Mouse (Mus musculus) C2C12 (cell line): ENCODE results near the gene Nkiras2. TPM values are rescaled to one million over a fixed set of nuclear protein-coding genes. Genes with fewer than 3 reads are reported as not detected.
"Not testable (repeated sequence)": the region's sequence is repeated elsewhere in the genome, so short reads cannot be mapped to it uniquely, and the experiment has no call there.

Experiments
- H3K27me3 ChIP-seq: one replicate; pipeline ENCODE4 v1.6.1; 2011; ENCODE audit not compliant: control insufficient read depth, insufficient read depth, insufficient read length
- H3K36me3 ChIP-seq: one replicate; pipeline ENCODE4 v1.6.1; 2011; ENCODE audit not compliant: control insufficient read depth, insufficient read depth
- H3K4me3 ChIP-seq: one replicate; pipeline ENCODE4 v1.5.1; 2011; ENCODE audit warnings: mild to moderate bottlenecking, control low read depth; ENCODE audit not compliant: poor library complexity, insufficient read depth, severe bottlenecking
- H3K79me2 ChIP-seq: one replicate; pipeline ENCODE4 v1.6.1; 2011; ENCODE audit not compliant: control insufficient read depth, insufficient read depth
- H3K79me3 ChIP-seq: one replicate; pipeline ENCODE4 v1.6.1; 2011; ENCODE audit warnings: low read depth, control low read depth
- H3ac ChIP-seq: one replicate; pipeline ENCODE3; 2011; ENCODE audit warnings: low read depth; ENCODE audit not compliant: control insufficient read depth, insufficient read length
- CEBPB ChIP-seq: IDR thresholded peaks from one replicate; pipeline ENCODE4 v1.6.1; 2011; ENCODE audit warnings: low read depth, mild to moderate bottlenecking, control low read depth, moderate library complexity
- CTCF ChIP-seq: IDR thresholded peaks from one replicate; pipeline ENCODE4 v1.5.1; 2011; ENCODE audit not compliant: control insufficient read depth, insufficient read depth, insufficient read length
- FOSL1 ChIP-seq: IDR thresholded peaks from one replicate; pipeline ENCODE4 v1.8.0; 2011; ENCODE audit warnings: mild to moderate bottlenecking, low read length; ENCODE audit not compliant: poor library complexity, insufficient read depth, severe bottlenecking
- MAX ChIP-seq: IDR thresholded peaks from one replicate; pipeline ENCODE4 v1.6.1; 2011; ENCODE audit warnings: mild to moderate bottlenecking, control low read depth
- MYOD1 ChIP-seq: IDR thresholded peaks from one replicate; pipeline ENCODE4 v1.6.1; 2011; ENCODE audit warnings: low read depth; ENCODE audit not compliant: control insufficient read depth, insufficient read length
- MYOG ChIP-seq: IDR thresholded peaks from one replicate; pipeline ENCODE4 v1.6.1; 2011; ENCODE audit not compliant: control insufficient read depth, insufficient read length; ENCODE audit errors: extremely low read depth
- USF1 ChIP-seq: IDR thresholded peaks from one replicate; pipeline ENCODE4 v1.6.1; 2011; ENCODE audit warnings: low read depth, mild to moderate bottlenecking, control low read depth, moderate library complexity
- polyA plus RNA-seq: library from polyadenylated mRNA; unstranded; fragments of >200 nt; fragmentation: generic; extraction: Trizol; gene quantifications from one replicate; pipeline ENCODE4 v1.2.1, GENCODE M21; 2012; ENCODE audit warnings: missing spikeins

The Nkiras2 gene
- polyA plus RNA-seq, 1 experiment, result 36.1 TPM

GRCm38 (mm10) chr11:100609997-100610680 is 8.9 kb upstream of the Nkiras2 start:
- H3ac ChIP-seq, result no peak overlapping the region
- H3K79me3 ChIP-seq, result peaks cover 96% of the 10 kb centered on the region
- no peak overlapping the region for H3K4me3 ChIP-seq
- no peaks in the 10 kb centered on the region for H3K27me3 ChIP-seq
- TF ChIP-seq FOSL1 (no peak), MAX (no peak)
- H3K36me3 ChIP-seq, result peaks cover 50% of the 10 kb centered on the region
- peaks cover 100% of the 10 kb centered on the region for H3K79me2 ChIP-seq

- peaks cover 100% of the 10 kb centered on the region for H3K79me2 ChIP-seq
- TF ChIP-seq MAX, result no peak
- no peak for TF ChIP-seq CTCF
- TF ChIP-seq MYOG, result no peak
- TF ChIP-seq USF1, result no peak
- TF ChIP-seq CEBPB, result no peak
- TF ChIP-seq FOSL1, result no peak
- no peak for TF ChIP-seq MYOD1
- no peak overlapping the region for H3ac ChIP-seq
- H3K36me3 ChIP-seq, result peaks cover 56% of the 10 kb centered on the region
- no peak overlapping the region for H3K4me3 ChIP-seq
- peaks cover 97% of the 10 kb centered on the region for H3K79me3 ChIP-seq
- H3K27me3 ChIP-seq, result no peaks in the 10 kb centered on the region
Observed at GRCm38 (mm10) chr11:100611627-100612026, 7.4 kb upstream of the Nkiras2 start.

- Histone ChIP-seq H3K79me2 (peaks cover 100% of the 10 kb centered on the region), H3K36me3 (peaks cover 47% of the 10 kb centered on the region), H3K4me3 (no peak overlapping the region), H3K27me3 (no peaks in the 10 kb centered on the region), H3K79me3 (peaks cover 98% of the 10 kb centered on the region), H3ac (no peak overlapping the region)
- TF ChIP-seq USF1 (no peak), FOSL1 (no peak), MAX (no peak), MYOD1 (no peak), CEBPB (no peak), CTCF (no peak), MYOG (no peak)
Observed at GRCm38 (mm10) chr11:100613241-100613640, 5.8 kb upstream of the Nkiras2 start.

- TF ChIP-seq MAX (no peak), CTCF (no peak), MYOG (no peak), FOSL1 (no peak), MYOD1 (no peak), CEBPB (no peak), USF1 (no peak)
- peaks cover 77% of the 10 kb centered on the region for H3K79me3 ChIP-seq
- H3K27me3 ChIP-seq, result no peaks in the 10 kb centered on the region
- peaks cover 21% of the 10 kb centered on the region for H3K36me3 ChIP-seq
- H3ac ChIP-seq, result no peak overlapping the region
- peaks cover 85% of the 10 kb centered on the region for H3K79me2 ChIP-seq
- H3K4me3 ChIP-seq, result no peak overlapping the region
Observed at GRCm38 (mm10) chr11:100616332-100616731, 2.7 kb upstream of the Nkiras2 start.

GRCm38 (mm10) chr11:100616836-100617235 is 2.2 kb upstream of the Nkiras2 start:
- peaks cover 20% of the 10 kb centered on the region for H3K36me3 ChIP-seq
- H3K79me3 ChIP-seq, result peaks cover 72% of the 10 kb centered on the region
- not testable (repeated sequence) for H3ac ChIP-seq, H3K27me3 ChIP-seq, H3K4me3 ChIP-seq
- peaks cover 80% of the 10 kb centered on the region for H3K79me2 ChIP-seq

GRCm38 (mm10) chr11:100617480-100617879 is 1.6 kb upstream of the Nkiras2 start:
- Histone ChIP-seq H3K4me3 (no peak overlapping the region), H3K27me3 (no peaks in the 10 kb centered on the region)

More at GRCm38 (mm10) chr11:100617480-100617879, 1.6 kb upstream of the Nkiras2 start:
- peaks cover 68% of the 10 kb centered on the region for H3K79me3 ChIP-seq
- TF ChIP-seq FOSL1, result no peak
- TF ChIP-seq MAX, result no peak
- no peak for TF ChIP-seq CTCF
- no peak for TF ChIP-seq USF1
- TF ChIP-seq CEBPB, result no peak
- TF ChIP-seq MYOD1, result no peak
- TF ChIP-seq MYOG, result no peak
- H3ac ChIP-seq, result no peak overlapping the region
- peaks cover 14% of the 10 kb centered on the region for H3K36me3 ChIP-seq
- peaks cover 74% of the 10 kb centered on the region for H3K79me2 ChIP-seq
